Mouse (Mus musculus) lung, postnatal 0 days (tissue): Measurements from ENCODE around the gene Mapk10. TPM values are rescaled to one million over a fixed set of nuclear protein-coding genes. Genes with fewer than 3 reads are reported as not detected.

ENCODE experiments used
- ATAC-seq: fragments of 200-750 bp; cut with Nextera tagmentation; 2 replicates; pipeline ENCODE4 v1.8.0; 2017; ENCODE audit warnings: moderate library complexity
- DNase-seq: peaks from one replicate; pipeline ENCODE4 v3.0.0-alpha.2; 2016; ENCODE audit warnings: low spot score
- H3K27ac ChIP-seq: fragments of 300-500 bp; sonication (generic); 2 replicates; pipeline ENCODE4 v1.5.1; 2014; ENCODE audit warnings: antibody characterized with exemption, mild to moderate bottlenecking, low read length, mixed read lengths
- H3K27me3 ChIP-seq: fragments of 300-500 bp; sonication (generic); replicated peaks from 2 replicates; pipeline ENCODE4 v1.6.1; 2014; ENCODE audit warnings: low read length, mixed read lengths; ENCODE audit not compliant: insufficient read depth
- H3K36me3 ChIP-seq: fragments of 300-500 bp; sonication (generic); 2 replicates; pipeline ENCODE4 v1.6.1; 2014; ENCODE audit warnings: low read length, mixed read lengths; ENCODE audit not compliant: insufficient read depth
- H3K4me1 ChIP-seq: fragments of 300-500 bp; sonication (generic); 2 replicates; pipeline ENCODE4 v1.6.1; 2014; ENCODE audit warnings: antibody characterized with exemption, low read depth, low read length, mixed read lengths; ENCODE audit not compliant: insufficient read depth
- H3K4me2 ChIP-seq: fragments of 300-500 bp; sonication (generic); replicated peaks from 2 replicates; pipeline ENCODE4 v1.6.1; 2014; ENCODE audit warnings: low read depth, mild to moderate bottlenecking, low read length, moderate library complexity, mixed read lengths
- H3K4me3 ChIP-seq: fragments of 300-500 bp; sonication (generic); 2 replicates; pipeline ENCODE4 v1.5.1; 2014; ENCODE audit warnings: low read depth, low read length
- H3K9ac ChIP-seq: fragments of 300-500 bp; sonication (generic); replicated peaks from 2 replicates; pipeline ENCODE4 v1.6.1; 2014; ENCODE audit warnings: low read depth, mild to moderate bottlenecking
- H3K9me3 ChIP-seq: fragments of 300-500 bp; sonication (generic); 2 replicates; pipeline ENCODE4 v1.6.1; 2016; ENCODE audit warnings: low read length, mixed read lengths
- CTCF ChIP-seq: IDR thresholded peaks from 2 replicates; pipeline ENCODE4 v1.5.1; 2016; ENCODE audit warnings: antibody characterized with exemption, mild to moderate bottlenecking
- EP300 ChIP-seq: IDR thresholded peaks from 2 replicates; pipeline ENCODE4 v1.6.1; 2016; ENCODE audit warnings: antibody characterized with exemption, mild to moderate bottlenecking, control low read depth
- WGBS: fragments of 180-500 bp; shearing (Covaris S2); extraction: QIAGEN DNeasy Blood & Tissue Kit; methylation state at CpG from one replicate; pipeline ENCODE4 v1.1.7; 2014; 5-methylcytosine and 5-hydroxymethylcytosine counted together
- polyA plus RNA-seq: library from polyadenylated mRNA; unstranded; fragments of >200 nt; fragmentation: Nextera tagmentation; extraction: Ambion mirVana; gene quantifications from 2 replicates; pipeline ENCODE4 v1.2.1, GENCODE M21; 2015

Mapk10 gene
- polyA plus RNA-seq, 1 experiment from 2014 or later = 0.66 TPM

DNA sequence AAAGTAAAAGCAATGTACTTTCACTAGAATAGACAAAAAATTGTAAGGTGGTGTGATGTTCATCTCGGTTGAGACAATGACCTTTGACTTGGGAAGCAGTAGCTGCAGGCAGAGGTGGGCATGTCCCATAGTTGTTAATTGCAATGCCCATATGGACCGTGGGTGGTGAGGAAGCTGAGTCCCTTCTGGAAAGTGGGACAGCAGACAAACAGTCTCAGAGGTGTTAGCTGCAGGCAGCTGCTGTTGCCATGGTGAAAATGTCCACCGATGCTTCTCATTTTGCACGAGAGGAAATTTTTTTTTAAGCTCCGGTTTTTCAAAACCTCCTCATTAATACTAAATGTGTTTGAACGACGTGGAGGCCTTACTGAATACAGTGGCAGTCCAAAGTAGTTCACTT is 36.5 kb downstream of the Mapk10 start:
- H3K9me3 ChIP-seq = no peaks in the 10 kb centered on the region
- DNase-seq (no peak), ATAC-seq (no peak)
- no peaks in the 10 kb centered on the region for H3K4me1 ChIP-seq
- no peak overlapping the region for H3K4me2 ChIP-seq
- H3K27me3 ChIP-seq = no peaks in the 10 kb centered on the region
- H3K9ac ChIP-seq = no peak overlapping the region
- H3K27ac ChIP-seq = no peak overlapping the region
- WGBS = 61% methylated on average over 7 of the region's 7 CpGs
- no peak for TF ChIP-seq EP300
- no peak for TF ChIP-seq CTCF
- no peaks in the 10 kb centered on the region for H3K36me3 ChIP-seq
- H3K4me3 ChIP-seq = no peak overlapping the region

DNA sequence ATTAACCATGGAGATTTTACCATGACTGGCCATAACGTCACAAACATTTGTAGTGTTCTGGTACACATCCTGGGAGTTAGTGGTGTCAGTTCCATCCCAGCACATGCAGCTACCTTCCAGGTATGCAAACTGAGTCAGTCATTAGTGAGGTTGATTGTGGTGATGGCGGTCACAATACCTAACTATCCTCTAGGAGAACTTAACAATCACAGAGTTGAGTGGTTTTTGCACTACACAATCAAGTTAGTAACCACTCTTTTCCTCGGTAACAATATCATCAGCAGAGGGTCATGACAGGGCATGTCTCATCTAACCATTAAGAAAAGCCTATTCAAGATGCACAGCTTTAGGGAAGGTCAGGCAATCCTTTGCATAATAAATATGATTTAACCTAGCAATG is 39.9 kb downstream of the Mapk10 start:
- no peak for TF ChIP-seq EP300
- no peak for TF ChIP-seq CTCF
- Histone ChIP-seq H3K9me3 (no peaks in the 10 kb centered on the region), H3K27ac (no peak overlapping the region), H3K27me3 (no peaks in the 10 kb centered on the region), H3K36me3 (no peaks in the 10 kb centered on the region), H3K4me3 (no peak overlapping the region), H3K4me2 (no peak overlapping the region), H3K4me1 (no peaks in the 10 kb centered on the region), H3K9ac (no peak overlapping the region)
- ATAC-seq (no peak), DNase-seq (no peak)
- 92% methylated on average over 3 of the region's 3 CpGs for WGBS

DNA sequence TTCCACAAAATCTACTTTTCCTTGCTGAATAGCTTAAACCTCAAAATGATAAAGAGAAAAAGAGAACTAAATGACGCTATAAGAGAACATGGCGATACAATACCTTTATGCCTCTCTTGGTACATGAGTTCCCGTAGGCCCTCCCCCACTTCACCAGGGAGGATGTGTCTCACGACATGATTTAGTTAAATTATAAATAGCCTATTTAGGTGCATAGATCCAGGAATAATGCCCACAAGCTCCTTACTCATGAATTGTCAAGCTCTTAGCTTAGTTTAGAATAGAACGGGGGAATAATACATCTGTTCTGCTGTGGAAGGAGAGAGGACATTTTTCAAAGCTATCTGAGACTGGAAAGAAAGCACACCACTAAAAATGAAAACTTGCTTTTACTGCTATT is 43.8 kb downstream of the Mapk10 start:
- Histone ChIP-seq H3K27me3 (no peaks in the 10 kb centered on the region), H3K9me3 (no peaks in the 10 kb centered on the region), H3K4me1 (no peaks in the 10 kb centered on the region), H3K27ac (no peak overlapping the region), H3K4me3 (no peak overlapping the region), H3K9ac (no peak overlapping the region), H3K36me3 (no peaks in the 10 kb centered on the region), H3K4me2 (no peak overlapping the region)
- no peak for TF ChIP-seq CTCF
- no peak for TF ChIP-seq EP300
- no peak for DNase-seq
- 82% methylated on average over 5 of the region's 5 CpGs for WGBS
- no peak for ATAC-seq

DNA sequence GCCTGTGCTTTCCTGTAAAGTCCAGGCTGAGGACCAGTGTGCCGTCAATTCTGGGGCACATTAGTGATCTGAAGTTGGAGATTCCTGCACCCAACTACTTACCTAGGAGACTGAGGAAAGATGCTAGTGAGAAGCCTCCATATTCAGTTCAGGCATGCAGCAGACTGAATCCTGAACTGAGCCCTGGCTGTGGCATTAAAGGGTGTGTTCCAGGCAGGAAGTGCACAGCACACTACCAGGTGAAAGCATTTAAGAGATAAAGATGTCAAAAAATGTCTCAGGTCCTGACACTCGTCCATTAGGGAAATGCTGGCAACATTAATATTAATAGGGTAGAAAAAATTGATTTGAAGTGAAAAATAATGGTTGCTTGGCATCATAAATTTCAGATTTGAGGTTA is 44.4 kb downstream of the Mapk10 start:
- ATAC-seq = no peak
- no peak overlapping the region for H3K27ac ChIP-seq

GRCm38 (mm10) chr5:103164022-103164421 is 47.1 kb downstream of the Mapk10 start:
- H3K9me3 ChIP-seq = no peaks in the 10 kb centered on the region
- no peaks in the 10 kb centered on the region for H3K36me3 ChIP-seq
- no peak for DNase-seq
- no peaks in the 10 kb centered on the region for H3K4me1 ChIP-seq
- no peak overlapping the region for H3K9ac ChIP-seq
- WGBS = 85% methylated on average over 3 of the region's 3 CpGs
- no peak for TF ChIP-seq CTCF
- no peak for TF ChIP-seq EP300
- H3K4me3 ChIP-seq = no peak overlapping the region
- no peak overlapping the region for H3K4me2 ChIP-seq
- ATAC-seq = no peak
- no peak overlapping the region for H3K27ac ChIP-seq
- H3K27me3 ChIP-seq = no peaks in the 10 kb centered on the region

More for the DNA sequence above, 44.4 kb downstream of the Mapk10 start:
- Histone ChIP-seq H3K36me3 (no peaks in the 10 kb centered on the region), H3K9ac (no peak overlapping the region), H3K4me2 (no peak overlapping the region), H3K4me3 (no peak overlapping the region), H3K4me1 (no peaks in the 10 kb centered on the region), H3K27me3 (no peaks in the 10 kb centered on the region), H3K9me3 (no peaks in the 10 kb centered on the region)
- TF ChIP-seq CTCF = no peak
- TF ChIP-seq EP300 = no peak
- DNase-seq = no peak
- WGBS = 68% methylated on average over 2 of the region's 2 CpGs

DNA sequence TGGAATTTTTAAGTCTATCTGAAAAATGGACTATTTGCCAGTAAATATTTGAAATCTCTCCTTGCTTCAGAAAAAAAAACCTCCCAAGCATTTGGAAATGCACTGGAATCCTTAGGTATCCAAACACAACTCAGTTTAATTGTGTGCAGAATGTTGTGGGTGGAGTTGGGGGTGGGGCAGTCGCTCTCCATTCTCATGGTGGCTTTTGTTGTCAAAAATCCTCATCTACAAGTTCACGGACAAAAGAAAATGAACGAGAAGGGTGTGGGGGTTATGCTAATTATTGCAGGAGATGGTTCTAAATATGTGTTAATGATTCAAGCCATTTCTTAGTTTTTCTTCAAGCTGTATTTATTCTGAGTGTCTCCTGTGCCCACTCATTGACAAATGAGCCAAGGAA is 49.6 kb downstream of the Mapk10 start:
- 41% methylated on average over 3 of the region's 3 CpGs for WGBS
- ATAC-seq = no peak
- H3K9me3 ChIP-seq = no peaks in the 10 kb centered on the region
- no peaks in the 10 kb centered on the region for H3K36me3 ChIP-seq
- no peaks in the 10 kb centered on the region for H3K4me1 ChIP-seq
- H3K4me2 ChIP-seq = no peak overlapping the region
- H3K9ac ChIP-seq = no peak overlapping the region
- no peak overlapping the region for H3K4me3 ChIP-seq
- no peak for DNase-seq
- H3K27ac ChIP-seq = no peak overlapping the region
- no peak for TF ChIP-seq CTCF
- no peak for TF ChIP-seq EP300
- no peaks in the 10 kb centered on the region for H3K27me3 ChIP-seq

DNA sequence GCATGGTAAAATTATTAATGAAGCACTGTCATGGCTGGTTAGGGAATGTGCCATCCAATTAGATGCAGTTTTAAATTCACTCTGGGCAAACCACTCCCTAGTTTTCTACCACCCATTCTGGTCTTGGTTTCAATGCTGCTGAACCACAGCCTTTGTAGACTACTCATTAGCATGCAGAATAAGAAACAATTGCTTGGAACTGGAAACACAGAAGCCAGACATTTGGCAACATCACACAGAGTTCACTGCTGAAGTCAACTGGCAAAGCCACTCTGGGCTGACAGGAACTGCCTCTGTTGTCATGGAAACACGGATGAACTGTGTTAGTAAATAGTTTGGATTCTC is 50.0 kb downstream of the Mapk10 start:
- no peak overlapping the region for H3K9ac ChIP-seq
- DNase-seq (peak; percentile 41), ATAC-seq (no peak)
- H3K4me2 ChIP-seq = no peak overlapping the region
- TF ChIP-seq CTCF (no peak), EP300 (no peak)
- H3K9me3 ChIP-seq = no peaks in the 10 kb centered on the region
- WGBS = 24% methylated on average over 1 of the region's 1 CpGs
- H3K36me3 ChIP-seq = no peaks in the 10 kb centered on the region
- H3K4me1 ChIP-seq = no peaks in the 10 kb centered on the region
- H3K4me3 ChIP-seq = no peak overlapping the region
- no peak overlapping the region for H3K27ac ChIP-seq
- H3K27me3 ChIP-seq = no peaks in the 10 kb centered on the region
